Mouse (Mus musculus): ENCODE results near the gene Omd.

The Omd gene

DNA sequence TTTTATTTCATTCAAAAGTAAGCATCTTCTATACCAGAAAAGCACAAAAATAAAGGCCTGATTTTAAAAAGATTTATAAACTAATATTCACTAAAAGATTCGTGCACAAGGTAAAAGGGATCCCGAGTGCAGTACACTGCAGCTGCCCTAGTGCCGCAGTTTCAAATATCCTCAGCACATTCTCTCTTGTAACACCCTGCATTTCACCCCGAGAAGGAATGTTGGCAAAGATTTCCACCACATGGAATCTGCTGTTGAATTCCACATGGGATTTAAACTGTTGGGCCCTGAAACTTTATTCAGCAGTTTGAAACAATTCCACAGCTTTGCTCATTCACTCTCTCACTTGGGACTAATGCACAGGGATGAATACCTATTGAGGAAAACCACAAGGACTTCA is 25.5 kb downstream of the Omd start, which contains the start of gene Ogn:
Gene Ogn (plus strand): TSS at position 333 of the 400 bp plus-strand sequence.
- intact Hi-C loops (cut with DNase I), result no loop called here

DNA sequence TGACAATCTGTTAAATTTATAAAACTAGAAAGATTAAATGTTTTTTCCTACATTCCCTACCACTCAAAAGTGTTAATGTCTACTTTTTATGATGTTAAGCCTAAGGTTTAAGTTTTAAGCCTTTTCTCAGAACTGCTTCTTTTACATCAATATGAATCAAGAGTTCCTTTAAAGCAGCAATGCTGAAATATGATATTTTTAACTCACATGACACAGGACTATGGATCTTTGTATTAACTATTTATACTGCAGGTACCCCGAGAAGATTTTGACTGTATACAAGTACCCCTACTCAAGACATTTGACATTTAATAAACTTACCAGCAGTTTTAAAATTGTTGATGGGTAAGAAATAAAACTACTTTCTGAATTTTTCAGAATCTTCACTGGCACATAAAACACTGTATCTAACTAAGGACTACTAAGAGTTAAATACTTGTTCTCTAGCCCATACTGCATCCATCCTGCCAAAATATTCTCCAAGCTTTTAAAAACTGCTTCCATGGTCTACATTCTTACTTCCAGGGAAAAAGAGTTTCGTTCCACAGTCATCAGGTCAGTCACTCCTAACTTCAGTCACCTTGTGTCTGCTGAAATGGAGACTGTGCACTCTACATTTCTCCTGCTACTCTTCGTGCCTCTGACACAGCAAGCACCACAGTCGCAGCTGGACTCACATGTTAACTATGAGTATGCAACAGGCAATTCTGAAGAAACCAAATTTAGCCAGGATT is 26.5 kb downstream of the Omd start:
- intact Hi-C loops (cut with DNase I), result no loop called here

DNA sequence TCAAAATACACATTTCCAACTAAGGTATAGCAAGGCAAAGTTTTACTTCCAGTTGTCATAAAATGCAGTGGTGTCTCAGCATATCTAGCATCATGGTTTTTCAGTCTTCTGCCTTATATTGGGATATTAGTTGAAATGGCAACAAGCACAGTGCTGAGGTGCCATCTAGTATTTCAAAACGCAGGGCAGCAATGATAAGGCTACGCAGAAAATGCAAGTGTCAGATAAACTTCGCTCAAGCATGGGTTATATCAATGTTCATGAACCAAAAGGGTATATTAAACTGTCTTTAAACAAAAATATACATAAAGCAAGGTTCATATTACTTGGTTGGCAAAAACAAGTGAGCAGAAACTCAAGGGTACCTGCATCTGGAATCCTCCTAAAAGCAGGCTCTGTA is 34.8 kb downstream of the Omd start:
- intact Hi-C loops (cut with DNase I), result no loop called here

DNA sequence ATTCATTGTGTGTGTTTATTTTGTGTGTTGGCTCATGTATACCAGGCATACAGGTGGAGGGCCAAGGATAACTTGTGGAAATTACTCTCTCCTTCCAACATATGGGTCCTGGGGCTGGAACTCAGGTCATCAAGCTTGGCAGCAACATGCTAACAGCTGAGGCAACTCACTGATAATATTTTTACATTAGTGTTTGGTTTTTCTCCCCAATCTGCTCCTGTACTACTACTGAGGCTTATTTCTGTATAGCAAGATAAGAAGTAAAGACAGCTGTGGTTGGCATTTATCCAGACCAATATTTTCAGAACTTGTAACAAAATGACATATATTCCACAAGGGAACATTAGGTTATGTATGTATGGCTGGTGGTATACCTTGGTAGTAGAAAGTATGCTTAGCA is 36.1 kb downstream of the Omd start:
- intact Hi-C loops (cut with DNase I), result no loop called here

DNA sequence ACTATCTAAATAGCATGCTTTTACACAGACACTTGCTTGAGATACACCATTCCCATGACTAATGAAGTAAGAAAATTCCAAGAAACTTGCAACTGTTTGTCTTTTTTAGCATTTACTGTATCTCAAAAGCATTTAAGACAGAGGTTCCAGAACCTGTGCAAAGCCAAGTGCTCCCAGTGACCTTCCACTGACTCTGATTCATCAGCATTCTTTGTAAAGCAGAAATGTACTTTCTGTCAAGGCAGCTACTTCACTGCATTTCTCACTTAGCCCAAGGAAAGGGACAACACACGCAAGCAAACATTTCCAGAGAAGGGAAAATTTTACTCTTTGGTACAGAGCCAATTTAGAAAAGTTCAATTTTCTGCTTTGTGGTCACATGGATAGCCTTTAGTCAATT is 41.0 kb downstream of the Omd start:
- intact Hi-C loops (cut with DNase I), result no loop called here

DNA sequence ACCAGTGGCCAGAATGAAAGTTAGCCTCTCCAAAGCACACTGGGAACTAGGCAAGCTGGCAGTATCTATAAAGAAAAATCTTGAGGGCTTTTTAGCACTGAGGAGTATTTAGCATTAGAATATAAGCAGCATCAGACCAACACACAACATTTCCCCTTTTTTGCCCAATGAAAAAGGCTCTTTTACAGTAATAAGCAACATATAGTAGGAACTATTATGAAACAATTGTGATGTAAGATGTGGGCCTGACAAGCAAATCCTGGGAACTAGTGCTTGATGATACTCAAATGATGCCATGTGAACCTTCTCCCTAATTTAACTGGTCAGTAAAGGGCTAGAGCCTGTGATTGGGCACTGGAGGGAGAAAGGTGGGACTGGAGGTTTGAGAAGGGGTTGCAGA is 45.9 kb downstream of the Omd start:
- intact Hi-C loops (cut with DNase I), result no loop called here

DNA sequence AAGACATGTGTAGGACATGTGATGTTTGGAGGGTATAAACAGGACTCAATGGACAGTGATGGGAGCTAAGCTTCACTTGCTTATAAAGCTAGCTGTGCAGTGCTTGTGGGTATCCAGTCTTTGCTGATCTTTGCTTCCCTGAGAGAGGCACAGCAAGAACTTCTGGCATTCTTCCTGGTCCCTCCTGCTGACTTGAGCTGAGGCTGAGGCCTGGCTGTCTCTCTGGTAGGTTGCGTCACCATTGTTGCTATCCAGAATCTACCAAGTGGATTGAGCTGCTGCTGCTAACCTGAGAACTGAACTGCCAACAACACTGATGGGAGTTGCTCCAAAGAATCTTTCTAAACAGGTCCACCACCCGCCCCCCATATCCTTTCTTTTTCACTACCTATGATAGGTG is 46.8 kb downstream of the Omd start:
- intact Hi-C loops (cut with DNase I), result no loop called here

DNA sequence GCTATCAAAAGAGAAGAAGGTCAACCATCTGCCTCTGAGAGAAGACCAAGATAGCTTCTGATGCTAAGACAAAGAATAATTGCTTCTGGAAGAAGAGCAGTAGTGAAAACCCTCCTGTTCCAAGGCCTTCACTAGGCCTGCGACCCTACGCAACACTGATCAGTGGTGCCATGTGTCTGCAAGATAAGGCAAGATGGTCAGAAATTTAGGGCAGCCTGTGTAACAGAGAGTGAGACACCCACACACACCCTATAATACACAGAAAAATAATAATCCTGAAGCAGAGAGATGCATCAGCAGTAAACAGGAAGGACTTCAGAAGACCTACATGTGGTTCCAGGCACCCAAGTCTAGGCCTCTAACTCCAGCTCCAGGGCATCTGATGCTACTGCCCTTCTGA is 57.7 kb downstream of the Omd start:
- intact Hi-C loops (cut with DNase I), result loop anchor here (5.0 kb wide), 1 partner anchor 78 kb away; no protein-coding TSS in a partner anchor
